Mouse (Mus musculus): Measurements from ENCODE around the gene Sdc1.

- no peak for TF ChIP-seq CTCF (IDR thresholded peaks at IDR 0.05; ENCODE audit: insufficient read depth, low read length)
- no peak for TF ChIP-seq POLR2A (IDR thresholded peaks at IDR 0.05; ENCODE audit: borderline replicate concordance, extremely low read depth, low read depth, low read length)
Measured at GRCm38 (mm10) chr12:8753654-8754053, 17.5 kb upstream of the Sdc1 start.

Data from lung, adult 2 months (tissue).